Mouse (Mus musculus) urinary bladder, adult 18-20 months (tissue): ENCODE measurements around the gene Gpa33.

Experiments used
- DNase-seq, 2 experiments: peaks; one replicate each; pipeline ENCODE4 v3.0.0; 2022; ENCODE audit warnings: low spot score in 2 of 2, mixed read lengths in 2 of 2

Gpa33 gene

DNA sequence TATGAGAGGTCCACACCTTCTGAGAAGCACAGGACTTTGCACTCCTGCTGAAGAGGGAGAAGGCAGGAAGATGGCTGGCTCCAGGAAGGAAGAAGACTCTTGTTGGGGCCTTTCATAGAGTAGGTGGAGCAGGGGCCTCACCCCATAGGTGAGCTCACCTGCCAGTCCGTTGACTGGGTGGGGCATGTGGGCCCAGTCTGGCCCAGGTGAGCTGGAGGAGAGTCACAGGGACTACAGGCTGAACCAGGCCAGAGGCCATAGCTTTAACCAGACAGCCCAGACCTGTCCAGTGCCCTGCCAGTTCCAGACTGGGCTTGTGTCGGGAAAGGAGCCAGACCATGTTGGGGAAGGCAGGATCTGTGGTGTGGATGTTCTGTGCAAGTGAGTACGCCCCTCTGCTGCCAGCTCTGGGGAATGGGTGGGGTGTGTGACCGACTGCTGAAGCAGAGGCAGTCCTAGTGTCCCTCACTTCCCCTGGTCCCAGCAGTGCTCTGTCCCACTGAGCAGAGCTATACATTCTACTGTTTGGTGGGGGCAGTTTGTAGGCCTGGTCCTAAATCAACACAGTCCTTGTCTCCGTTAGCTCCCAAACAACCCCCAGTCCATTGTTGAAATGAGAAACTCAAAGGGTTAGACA is at the start of gene Gpa33:
Gpa33 (plus strand) TSS at position 15 of the 637 bp plus-strand sequence.
- DNase-seq, result peak; percentile 78 to 84

- DNase-seq, result no peak
Observed at GRCm38 (mm10) chr1:166088446-166089170, 41.4 kb upstream of the Gpa33 start.

- no peak for DNase-seq
Observed at GRCm38 (mm10) chr1:166089337-166089736, 40.7 kb upstream of the Gpa33 start.

DNA sequence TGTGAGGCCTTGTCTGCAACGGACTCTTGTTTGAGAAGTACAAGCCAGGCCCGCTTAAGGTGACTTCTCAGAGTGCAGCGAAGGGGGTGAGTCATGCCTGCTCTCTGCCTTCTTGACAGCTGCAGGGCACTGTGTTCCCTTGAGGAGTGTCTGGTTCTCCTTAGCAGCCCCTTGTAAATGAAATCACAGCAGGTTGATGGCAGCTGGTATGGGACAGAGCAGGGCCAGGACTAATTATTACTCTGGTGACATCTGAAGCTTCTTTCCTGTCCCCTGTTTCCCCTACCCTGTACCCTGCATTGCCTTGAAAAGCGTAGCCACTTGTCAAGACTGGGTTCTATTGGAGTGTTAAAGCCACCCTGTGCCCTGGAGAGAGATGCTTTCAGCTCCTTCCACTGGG is 40.3 kb upstream of the Gpa33 start:
- no peak for DNase-seq

- DNase-seq, result no peak
Observed at GRCm38 (mm10) chr1:166090306-166090705, 39.7 kb upstream of the Gpa33 start.

DNA sequence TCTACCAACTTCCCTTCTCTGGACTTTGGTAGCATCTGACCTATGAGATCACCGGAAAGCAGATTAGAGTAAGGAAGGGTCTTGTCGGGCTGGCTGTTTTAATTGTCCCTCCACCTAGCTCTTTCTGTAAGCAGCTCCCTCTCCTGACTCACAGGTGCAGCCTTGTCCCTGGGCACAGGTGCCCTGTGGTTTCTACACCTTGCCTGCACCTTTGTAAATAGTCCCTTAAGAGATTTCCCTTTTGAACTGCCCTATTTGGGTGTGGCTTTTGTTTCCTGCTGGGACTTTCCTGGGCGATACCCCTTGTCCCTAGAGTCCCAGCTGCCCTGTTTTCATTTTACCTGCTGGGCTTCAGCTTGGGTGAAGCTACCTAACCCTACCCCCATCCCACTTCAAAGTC is 35.6 kb upstream of the Gpa33 start:
- no peak for DNase-seq

- no peak for DNase-seq
Observed at GRCm38 (mm10) chr1:166098120-166098519, 31.9 kb upstream of the Gpa33 start.

GRCm38 (mm10) chr1:166102920-166103608 is 27.0 kb upstream of the Gpa33 start:
- DNase-seq, result peak; percentile 12 to 35

DNA sequence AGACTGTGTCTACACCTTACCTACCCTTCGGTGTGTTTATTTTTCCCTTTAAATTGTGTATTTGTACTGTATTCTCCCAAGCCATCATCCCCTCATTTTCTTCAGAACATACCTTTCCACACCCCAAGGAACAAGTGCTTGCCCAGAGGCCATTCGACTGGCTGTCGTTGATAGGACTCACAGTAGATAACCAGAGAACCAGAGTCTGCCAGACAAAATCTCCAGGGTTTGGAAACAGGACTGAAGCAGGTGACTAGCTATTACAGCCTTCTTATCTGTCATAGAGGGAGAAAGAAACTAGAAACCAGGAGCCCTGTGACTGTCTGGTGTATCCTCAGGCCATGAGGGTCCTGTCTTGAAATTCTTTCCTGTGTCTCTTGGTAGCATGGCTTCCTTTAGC is 25.2 kb upstream of the Gpa33 start:
- no peak for DNase-seq

- no peak for DNase-seq
Observed at GRCm38 (mm10) chr1:166105464-166105863, 24.6 kb upstream of the Gpa33 start.

- no peak for DNase-seq
Observed at GRCm38 (mm10) chr1:166114986-166115385, 15.1 kb upstream of the Gpa33 start.

- DNase-seq, result no peak
Observed at GRCm38 (mm10) chr1:166115719-166116118, 14.3 kb upstream of the Gpa33 start.

DNA sequence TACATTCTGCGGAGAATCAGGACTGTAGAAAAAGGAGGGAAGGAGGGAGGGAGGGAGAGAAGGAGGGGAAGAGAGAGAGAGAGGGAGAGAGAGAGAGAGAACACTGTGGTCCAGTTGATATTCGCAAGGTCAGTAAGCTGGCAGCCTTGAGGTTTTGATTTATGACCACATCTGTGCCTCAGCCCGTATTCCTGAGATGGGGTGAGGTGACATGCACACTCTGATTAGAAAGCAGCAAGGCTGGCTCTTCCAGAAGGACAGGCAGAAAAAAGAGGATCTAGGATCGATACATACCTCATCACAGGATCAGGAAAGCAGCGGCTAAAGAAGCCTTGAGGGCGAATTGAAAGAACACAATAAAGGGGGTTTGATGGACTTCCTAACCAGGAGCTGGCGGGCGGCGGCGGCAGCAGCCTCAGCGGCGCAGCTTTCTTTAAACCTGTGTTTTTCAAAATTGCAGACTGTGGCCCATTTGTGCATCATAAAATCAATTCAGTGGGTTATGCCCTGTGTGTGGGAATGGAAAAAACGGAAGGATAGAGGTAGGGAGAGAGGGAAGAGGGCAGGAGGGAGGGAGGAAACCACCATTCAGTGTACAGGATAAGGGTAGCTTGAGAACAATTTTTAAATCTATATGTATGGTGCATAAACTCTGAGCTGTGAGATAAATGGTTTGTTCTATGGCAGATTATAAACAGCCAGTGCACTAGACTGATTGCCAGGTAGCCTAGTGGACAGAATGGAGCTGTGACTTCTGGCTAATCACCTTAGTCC is 12.0 kb upstream of the Gpa33 start:
- no peak for DNase-seq

DNA sequence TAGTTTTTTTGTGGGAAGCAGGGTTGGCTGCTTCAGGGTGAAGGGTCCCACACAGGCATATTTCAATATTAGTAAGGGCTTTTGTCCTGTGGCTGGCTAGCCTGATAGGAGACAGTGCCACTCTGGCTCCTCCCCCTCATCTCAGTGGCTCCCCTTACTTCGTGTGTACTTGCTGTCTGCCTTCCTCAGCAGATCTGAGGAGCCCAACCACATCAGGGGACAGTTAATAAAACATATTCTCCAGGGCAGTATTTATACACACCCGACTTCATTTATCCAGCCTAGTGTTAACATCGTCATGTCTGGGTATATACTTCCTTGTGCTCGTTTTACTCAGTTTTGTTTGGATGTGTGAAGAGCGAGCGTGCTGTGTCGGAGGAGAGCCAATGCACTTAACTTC is 7.9 kb upstream of the Gpa33 start:
- DNase-seq, result no peak

- DNase-seq, result no peak
Observed at GRCm38 (mm10) chr1:166123045-166123444, 7.0 kb upstream of the Gpa33 start.

- DNase-seq, result no peak
Observed at GRCm38 (mm10) chr1:166123751-166124150, 6.3 kb upstream of the Gpa33 start.

DNA sequence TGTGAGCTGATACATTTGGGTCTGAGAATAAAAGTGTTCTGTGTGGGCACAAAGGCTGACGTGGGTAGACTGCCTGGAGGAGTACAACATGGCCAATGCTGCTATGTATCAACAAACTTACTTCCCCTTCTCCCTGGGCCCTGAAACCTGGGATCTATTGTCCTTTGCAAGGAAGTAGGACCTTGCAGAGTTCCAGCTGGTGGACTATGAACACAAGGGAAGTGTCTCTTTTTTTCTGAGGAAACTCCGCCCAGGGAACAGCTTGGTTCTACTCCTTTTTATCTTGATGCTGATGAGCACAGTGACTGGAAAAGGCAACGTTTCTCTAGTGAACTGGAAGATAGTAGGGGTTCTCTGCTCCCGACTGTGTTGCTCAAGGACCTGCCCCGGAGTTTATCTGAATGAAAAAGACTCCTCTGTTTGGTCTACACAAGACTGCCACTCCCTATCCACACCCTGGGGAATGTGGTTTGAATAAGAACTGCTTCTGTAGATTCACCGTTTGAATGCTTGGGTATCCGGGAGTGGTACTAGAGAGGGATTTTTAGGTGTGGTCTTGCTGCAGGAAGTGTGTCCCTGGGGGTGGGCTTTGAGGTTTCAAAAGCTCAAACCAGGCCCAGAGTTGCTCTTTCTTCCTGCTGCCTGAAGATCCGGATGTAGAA is 5.0 kb upstream of the Gpa33 start:
- no peak for DNase-seq

DNA sequence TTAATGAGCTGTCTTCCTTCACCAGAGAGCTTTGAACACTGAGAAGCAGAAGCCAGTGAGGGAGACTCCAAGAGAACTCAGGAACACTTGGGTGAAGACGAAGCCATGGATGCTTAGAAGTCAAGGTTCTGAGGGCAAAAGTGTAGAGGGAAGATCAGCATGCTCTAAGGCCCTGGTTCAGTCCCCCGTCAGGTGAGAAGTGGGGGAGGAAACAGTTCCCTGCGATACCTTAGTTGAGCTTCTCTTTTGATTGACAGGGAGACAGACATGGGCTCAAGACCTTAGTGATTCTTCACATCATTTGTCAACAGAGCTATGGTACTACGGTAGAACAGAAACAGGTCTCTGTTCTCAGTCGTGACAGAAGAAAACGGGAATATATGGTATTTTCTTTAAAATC is 3.7 kb upstream of the Gpa33 start:
- no peak for DNase-seq

DNA sequence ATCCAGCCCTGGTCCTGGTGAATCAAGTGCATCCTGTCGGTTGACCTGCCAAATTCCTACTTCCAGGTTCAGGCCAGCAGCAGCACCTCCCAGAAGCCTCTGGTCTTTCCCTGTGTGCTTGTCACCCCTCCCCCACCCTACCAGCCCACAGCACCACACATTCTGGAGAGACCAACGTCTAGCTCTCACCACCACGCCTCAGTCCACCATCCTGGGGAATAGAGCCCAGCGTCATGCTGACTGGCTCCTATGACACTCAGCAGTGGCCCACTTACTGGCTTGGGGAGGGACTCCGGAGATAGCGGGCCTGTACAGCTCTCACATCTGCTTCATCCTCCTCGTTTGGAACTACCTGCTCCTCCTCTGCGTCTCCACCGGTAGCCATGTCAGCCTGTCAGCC is 3.2 kb upstream of the Gpa33 start:
- no peak for DNase-seq

GRCm38 (mm10) chr1:166127719-166128118 is 2.3 kb upstream of the Gpa33 start, which contains the start of gene Dusp27:
Dusp27 (minus strand) TSS chr1:166127922.
- DNase-seq, result no peak

DNA sequence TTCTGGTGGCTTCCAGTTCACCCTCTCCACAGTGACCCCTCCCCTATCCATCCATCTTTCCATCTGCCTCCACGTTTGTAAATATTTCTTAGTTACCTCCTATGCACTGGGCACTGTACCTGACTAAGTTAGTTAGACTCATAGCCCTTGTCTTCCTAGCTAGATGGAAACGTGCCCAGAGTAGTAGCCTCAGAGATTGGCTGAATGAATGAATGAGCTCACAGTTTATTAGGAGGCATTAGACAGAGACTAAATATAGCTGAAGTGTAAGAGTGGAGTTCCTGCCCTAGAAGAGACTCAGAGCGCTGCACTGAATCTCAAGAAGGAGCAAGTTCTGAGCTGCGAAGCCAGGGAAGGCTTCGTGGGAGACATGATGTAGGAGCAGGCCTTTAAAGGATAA is 1.5 kb upstream of the Gpa33 start:
- DNase-seq, result no peak

DNA sequence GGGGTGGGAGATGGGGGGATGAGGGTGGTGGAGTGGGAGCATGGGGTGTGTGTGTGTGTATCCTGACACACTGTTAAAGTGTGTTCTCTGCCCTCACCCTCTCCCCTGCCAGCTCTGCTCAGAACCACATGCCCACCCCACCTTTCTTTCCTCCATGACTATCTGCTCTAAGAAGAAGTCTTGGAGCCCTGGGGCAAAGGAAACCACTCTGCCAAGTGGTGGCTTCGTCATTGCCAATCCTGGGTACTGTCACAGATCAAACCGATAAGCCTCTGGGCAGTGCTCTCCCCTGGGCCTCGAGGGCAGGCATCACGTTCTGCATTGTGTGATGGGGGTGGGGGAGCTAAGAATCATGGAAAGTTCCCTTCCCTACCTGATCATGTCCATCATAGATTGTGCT is 2.3 kb downstream of the Gpa33 start:
- no peak for DNase-seq
